Mouse (Mus musculus) heart, embryonic 12.5 days (tissue): ENCODE results near the gene Gigyf1. TPM values are rescaled to one million over a fixed set of nuclear protein-coding genes. Genes with fewer than 3 reads are reported as not detected.

Source experiments
- ATAC-seq: fragments of 200-750 bp; cut with Nextera tagmentation; 2 replicates; pipeline ENCODE4 v1.8.0; 2017; ENCODE audit warnings: moderate TSS enrichment, moderate library complexity; ENCODE audit not compliant: insufficient number of reproducible peaks, low FRiP score
- H3K27ac ChIP-seq: fragments of 300-500 bp; sonication (generic); 2 replicates; pipeline ENCODE4 v1.5.1; 2016; ENCODE audit warnings: mild to moderate bottlenecking, moderate library complexity; ENCODE audit not compliant: poor library complexity, severe bottlenecking
- H3K27me3 ChIP-seq: fragments of 300-500 bp; sonication (generic); replicated peaks from 2 replicates; pipeline ENCODE4 v1.6.1; 2016; ENCODE audit warnings: mild to moderate bottlenecking, moderate library complexity
- H3K36me3 ChIP-seq: fragments of 300-500 bp; sonication (generic); 2 replicates; pipeline ENCODE4 v1.6.1; 2016; ENCODE audit warnings: mild to moderate bottlenecking, moderate library complexity
- H3K4me1 ChIP-seq: fragments of 300-500 bp; sonication (generic); replicated peaks from 2 replicates; pipeline ENCODE4 v1.6.1; 2016; ENCODE audit warnings: mild to moderate bottlenecking
- H3K4me2 ChIP-seq: fragments of 300-500 bp; sonication (generic); 2 replicates; pipeline ENCODE4 v1.6.1; 2016; ENCODE audit warnings: mild to moderate bottlenecking, moderate library complexity
- H3K4me3 ChIP-seq: fragments of 300-500 bp; sonication (generic); 2 replicates; pipeline ENCODE4 v1.5.1; 2016; ENCODE audit warnings: mild to moderate bottlenecking
- H3K9ac ChIP-seq: fragments of 300-500 bp; sonication (generic); 2 replicates; pipeline ENCODE4 v1.6.1; 2016; ENCODE audit warnings: mild to moderate bottlenecking, moderate library complexity
- H3K9me3 ChIP-seq: fragments of 300-500 bp; sonication (generic); replicated peaks from 2 replicates; pipeline ENCODE4 v1.6.1; 2016; ENCODE audit warnings: mild to moderate bottlenecking, moderate library complexity
- WGBS: fragments of 180-500 bp; shearing (Covaris S2); methylation state at CpG from one replicate; pipeline ENCODE4 v1.1.7; 2016; 5-methylcytosine and 5-hydroxymethylcytosine counted together
- polyA plus RNA-seq: library from polyadenylated mRNA; unstranded; fragments of >200 nt; fragmentation: Nextera tagmentation; extraction: Ambion mirVana; gene quantifications from 2 replicates; pipeline ENCODE4 v1.2.1, GENCODE M21; 2016

Gigyf1 gene
- 9.9 and 10.1 TPM in 2 replicates for polyA plus RNA-seq

GRCm38 (mm10) chr5:137518436-137518835 lies at the start of gene Gigyf1:
Gigyf1 (plus strand) TSS chr5:137518548.
- no peaks in the 10 kb centered on the region for H3K27me3 ChIP-seq
- H3K9ac ChIP-seq = 0 out of 2 replicates have a peak within 1 kb of the TSS, but pooled peaks have one; percentile 7
- WGBS = 72% methylated on average over 5 of the region's 5 CpGs
- H3K36me3 ChIP-seq = peaks cover 70% of the 10 kb centered on the region
- no peak within 1 kb of the TSS for H3K4me2 ChIP-seq
- ATAC-seq = no peak
- peaks cover 14% of the 10 kb centered on the region for H3K4me1 ChIP-seq
- no peaks in the 10 kb centered on the region for H3K9me3 ChIP-seq
- no peak within 1 kb of the TSS for H3K4me3 ChIP-seq
- no peak within 1 kb of the TSS for H3K27ac ChIP-seq

- Histone ChIP-seq H3K4me2 (no peak overlapping the region), H3K27me3 (no peaks in the 10 kb centered on the region), H3K4me3 (no peak overlapping the region), H3K9me3 (no peaks in the 10 kb centered on the region), H3K27ac (0 out of 2 replicates have a peak overlapping the region, but pooled peaks have one; percentile 29), H3K9ac (no peak overlapping the region), H3K4me1 (peaks cover 11% of the 10 kb centered on the region; the same call in 1 of the 2 replicates), H3K36me3 (no peaks in the 10 kb centered on the region)
- WGBS = 49% methylated on average over 5 of the region's 5 CpGs
- ATAC-seq = peak; percentile 56; the same call in 1 of the 2 replicates
Measured at GRCm38 (mm10) chr5:137472252-137472904, 46.0 kb upstream of the Gigyf1 start.

GRCm38 (mm10) chr5:137474351-137474750 lies 44.0 kb upstream of the Gigyf1 start:
- ATAC-seq = no peak
- Histone ChIP-seq H3K27ac (no peak overlapping the region), H3K27me3 (no peaks in the 10 kb centered on the region), H3K4me2 (no peak overlapping the region), H3K9ac (no peak overlapping the region), H3K4me1 (peaks cover 11% of the 10 kb centered on the region; the same call in 1 of the 2 replicates), H3K9me3 (no peaks in the 10 kb centered on the region), H3K4me3 (no peak overlapping the region), H3K36me3 (no peaks in the 10 kb centered on the region)
- 60% methylated on average over 2 of the region's 2 CpGs for WGBS

GRCm38 (mm10) chr5:137476964-137477363 lies 41.4 kb upstream of the Gigyf1 start, which contains the start of gene Zan:
Zan (minus strand) TSS chr5:137477064.
- no peaks in the 10 kb centered on the region for H3K27me3 ChIP-seq
- H3K36me3 ChIP-seq = no peaks in the 10 kb centered on the region
- H3K27ac ChIP-seq = no peak within 1 kb of the TSS
- no peak for ATAC-seq
- WGBS = 79% methylated on average over 5 of the region's 5 CpGs
- H3K4me2 ChIP-seq = no peak within 1 kb of the TSS
- H3K9me3 ChIP-seq = no peaks in the 10 kb centered on the region
- H3K4me1 ChIP-seq = 0 out of 2 replicates have a peak, but pooled peaks cover 3% of the 10 kb centered on the region
- H3K4me3 ChIP-seq = no peak within 1 kb of the TSS
- H3K9ac ChIP-seq = no peak within 1 kb of the TSS

GRCm38 (mm10) chr5:137481138-137481537 lies 37.2 kb upstream of the Gigyf1 start:
- Histone ChIP-seq H3K9me3 (no peaks in the 10 kb centered on the region), H3K27me3 (peaks cover 34% of the 10 kb centered on the region), H3K36me3 (no peaks in the 10 kb centered on the region), H3K27ac (no peak overlapping the region), H3K4me1 (peaks cover 15% of the 10 kb centered on the region), H3K9ac (no peak overlapping the region), H3K4me2 (no peak overlapping the region), H3K4me3 (no peak overlapping the region)
- ATAC-seq = no peak

- Histone ChIP-seq H3K27ac (no peak overlapping the region), H3K4me3 (no peak overlapping the region), H3K9me3 (no peaks in the 10 kb centered on the region), H3K4me1 (peaks cover 15% of the 10 kb centered on the region), H3K4me2 (no peak overlapping the region), H3K27me3 (peaks cover 42% of the 10 kb centered on the region), H3K36me3 (no peaks in the 10 kb centered on the region), H3K9ac (no peak overlapping the region)
- ATAC-seq = no peak; the same call in 1 of the 2 replicates
- WGBS = 49% methylated on average over 8 of the region's 8 CpGs
Measured at GRCm38 (mm10) chr5:137481897-137482296, 36.5 kb upstream of the Gigyf1 start.

- Histone ChIP-seq H3K27ac (no peak overlapping the region), H3K4me1 (peaks cover 15% of the 10 kb centered on the region), H3K36me3 (no peaks in the 10 kb centered on the region), H3K4me2 (peak overlapping the region; percentile 61), H3K9ac (peak overlapping the region; percentile 17), H3K27me3 (peaks cover 49% of the 10 kb centered on the region), H3K4me3 (peak overlapping the region; percentile 27), H3K9me3 (no peaks in the 10 kb centered on the region; the same call in 1 of the 2 replicates)
- ATAC-seq = no peak
- WGBS = 10% methylated on average over 30 of the region's 30 CpGs
Measured at GRCm38 (mm10) chr5:137485071-137485850, 33.1 kb upstream of the Gigyf1 start.

- Histone ChIP-seq H3K36me3 (no peaks in the 10 kb centered on the region), H3K4me2 (peak overlapping the region; percentile 61), H3K9ac (peak overlapping the region; percentile 17), H3K4me3 (peak overlapping the region; percentile 27), H3K27me3 (peaks cover 49% of the 10 kb centered on the region), H3K4me1 (peaks cover 15% of the 10 kb centered on the region), H3K9me3 (no peaks in the 10 kb centered on the region; the same call in 1 of the 2 replicates), H3K27ac (no peak overlapping the region)
- 3% methylated on average over 17 of the region's 17 CpGs for WGBS
- ATAC-seq = no peak
Measured at GRCm38 (mm10) chr5:137485851-137486155, 32.5 kb upstream of the Gigyf1 start.

GRCm38 (mm10) chr5:137487616-137488015 lies 30.7 kb upstream of the Gigyf1 start:
- no peaks in the 10 kb centered on the region; the same call in 1 of the 2 replicates for H3K9me3 ChIP-seq
- WGBS = 82% methylated on average over 7 of the region's 7 CpGs
- H3K9ac ChIP-seq = no peak overlapping the region
- no peak overlapping the region for H3K27ac ChIP-seq
- no peaks in the 10 kb centered on the region for H3K36me3 ChIP-seq
- peaks cover 11% of the 10 kb centered on the region for H3K4me1 ChIP-seq
- no peak for ATAC-seq
- no peak overlapping the region for H3K4me3 ChIP-seq
- H3K4me2 ChIP-seq = no peak overlapping the region
- peaks cover 49% of the 10 kb centered on the region for H3K27me3 ChIP-seq

- H3K27ac ChIP-seq = no peak overlapping the region
Measured at GRCm38 (mm10) chr5:137491559-137491958, 26.8 kb upstream of the Gigyf1 start.

GRCm38 (mm10) chr5:137493831-137494230 lies 24.5 kb upstream of the Gigyf1 start:
- Histone ChIP-seq H3K27ac (no peak overlapping the region), H3K36me3 (no peaks in the 10 kb centered on the region), H3K4me1 (no peaks in the 10 kb centered on the region), H3K4me3 (no peak overlapping the region), H3K4me2 (no peak overlapping the region), H3K9ac (no peak overlapping the region), H3K27me3 (no peaks in the 10 kb centered on the region), H3K9me3 (no peaks in the 10 kb centered on the region)
- ATAC-seq = peak; percentile 63
- 62% methylated on average over 13 of the region's 13 CpGs for WGBS

More at GRCm38 (mm10) chr5:137491559-137491958, 26.8 kb upstream of the Gigyf1 start:
- WGBS = 56% methylated on average over 4 of the region's 4 CpGs
- Histone ChIP-seq H3K36me3 (no peaks in the 10 kb centered on the region), H3K4me2 (no peak overlapping the region), H3K4me3 (no peak overlapping the region), H3K4me1 (no peaks in the 10 kb centered on the region), H3K27me3 (peaks cover 11% of the 10 kb centered on the region), H3K9me3 (no peaks in the 10 kb centered on the region; the same call in 1 of the 2 replicates), H3K9ac (no peak overlapping the region)
- ATAC-seq = no peak
